Mouse (Mus musculus): ENCODE data around the gene Trp53.
"Not testable (repeated sequence)": the region's sequence is repeated elsewhere in the genome, so short reads cannot be mapped to it uniquely, and the experiment has no call there.

DNA sequence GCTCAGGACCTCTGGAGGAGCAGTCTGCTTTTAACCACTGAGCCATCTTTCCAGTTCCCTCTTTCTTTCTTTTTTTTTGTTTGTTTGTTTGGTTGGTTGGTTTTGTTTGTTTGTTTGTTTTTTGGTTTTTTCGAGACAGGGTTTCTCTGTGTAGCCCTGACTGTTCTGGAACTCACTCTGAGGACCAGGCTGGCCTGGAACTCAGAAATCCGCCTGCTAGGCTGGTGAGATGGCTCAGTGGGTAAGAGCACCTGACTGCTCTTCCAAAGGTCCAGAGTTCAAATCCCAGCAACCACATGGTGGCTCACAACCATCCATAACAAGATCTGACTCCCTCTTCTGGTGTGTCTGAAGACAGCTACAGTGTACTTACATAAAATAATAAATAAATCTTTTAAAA lies 44.2 kb downstream of the Trp53 start:
- TF ChIP-seq EP300 (IDR thresholded peaks at IDR 0.05; ENCODE audit: low read depth in 1 of 2, low read length in 2 of 2); JUND (IDR thresholded peaks at IDR 0.05; ENCODE audit: low read depth, low read length); MAX (IDR thresholded peaks at IDR 0.05; ENCODE audit: low read length); MAZ (IDR thresholded peaks at IDR 0.05; ENCODE audit: low read depth, low read length); RCOR1 (IDR thresholded peaks at IDR 0.05; ENCODE audit: low read depth, low read length): not testable (repeated sequence)

All from MEL (cell line).